Mouse (Mus musculus): ENCODE data around the gene Wnt4.

DNA sequence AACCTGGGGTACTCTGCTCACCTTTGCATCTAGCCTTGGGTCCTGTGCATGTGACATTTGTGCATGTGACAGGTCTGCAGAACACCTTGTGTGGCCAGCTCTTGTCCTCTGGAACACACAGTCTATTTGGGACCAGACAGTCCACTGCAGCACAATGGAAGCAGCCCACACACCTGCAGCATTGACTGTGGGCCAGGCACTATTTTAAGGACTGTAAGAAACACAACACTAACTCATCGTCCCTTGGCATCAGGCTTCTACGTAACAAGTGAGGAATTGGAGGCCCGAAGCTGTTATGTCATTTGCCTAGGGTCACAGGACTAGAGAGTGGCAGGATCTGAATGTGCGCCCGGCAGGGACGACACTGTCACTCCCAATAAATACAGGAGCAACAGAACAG is 12.4 kb downstream of the Wnt4 start:
- TF ChIP-seq ZC3H11A (IDR thresholded peaks at IDR 0.05; ENCODE audit: borderline replicate concordance, low read depth, low read length) (no peak), MAFK (IDR thresholded peaks at IDR 0.05; ENCODE audit: insufficient read depth, low read depth, low read length) (no peak)
